Mouse (Mus musculus) ES-E14 (cell line): ENCODE measurements around the gene Pitpnm1.

Source experiments
- CHD2 ChIP-seq: IDR thresholded peaks from 2 replicates; pipeline ENCODE4 v1.6.1; 2014; ENCODE audit warnings: mild to moderate bottlenecking, low read depth, low read length, inconsistent platforms
- HCFC1 ChIP-seq: IDR thresholded peaks from 2 replicates; pipeline ENCODE4 v1.6.1; 2012; ENCODE audit warnings: low read length, inconsistent platforms, borderline replicate concordance; ENCODE audit not compliant: insufficient read depth
- MAFK ChIP-seq: IDR thresholded peaks from 2 replicates; pipeline ENCODE4 v1.6.1; 2014; ENCODE audit warnings: mild to moderate bottlenecking, low read depth, low read length, inconsistent platforms; ENCODE audit not compliant: insufficient read depth
- ZC3H11A ChIP-seq: IDR thresholded peaks from 2 replicates; pipeline ENCODE4 v1.6.1; 2012; ENCODE audit warnings: low read depth, mild to moderate bottlenecking, inconsistent platforms, low read length, borderline replicate concordance
- ZNF384 ChIP-seq: IDR thresholded peaks from 2 replicates; pipeline ENCODE4 v1.6.1; 2012; ENCODE audit warnings: low read depth, low read length, inconsistent platforms

- no peak for TF ChIP-seq CHD2
- TF ChIP-seq ZC3H11A, result no peak
- no peak for TF ChIP-seq HCFC1
- no peak for TF ChIP-seq MAFK
- no peak for TF ChIP-seq ZNF384
Observed at GRCm38 (mm10) chr19:4149764-4150461, 50.1 kb downstream of the Pitpnm1 start.
